ENCODE assay signal across 33 mouse cellular contexts in genomic region chr15:18482385-18482784, GRCm38 (mm10).
"Had no signal": no experiment of that assay in that cellular context is flagged by ENCODE, and none has a peak within 500 bp of the region (broad histone marks: within the 10 kb centered on the region; RNA-seq: fewer than 3 reads in every experiment).

No protein-coding gene starts in this region.

- H3K36me3 ChIP-seq: heart, embryonic 12.5 days; heart, embryonic 13.5 days; heart, embryonic 15.5 days; hindbrain, embryonic 10.5 days; hindbrain, embryonic 12.5 days; hindbrain, embryonic 13.5 days; hindbrain, embryonic 15.5 days; intestine, embryonic 15.5 days; kidney, embryonic 15.5 days had no signal

- H3K4me3 ChIP-seq: heart, embryonic 12.5 days; heart, embryonic 13.5 days; heart, embryonic 15.5 days; hindbrain, embryonic 10.5 days; hindbrain, embryonic 12.5 days; hindbrain, embryonic 13.5 days; hindbrain, embryonic 15.5 days; intestine, embryonic 15.5 days; kidney, embryonic 15.5 days; layer of hippocampus, adult 2 months; left cerebral cortex, adult 2 months had no signal

- DNase-seq: heart, postnatal 10 days; heart, postnatal 14 days; heart, postnatal 36 days; heart, postnatal 4 days; kidney, adult 11 months; kidney, adult 18-20 months; kidney, adult 2 months; kidney, adult 8-10 months; kidney, adult 9 months; kidney, postnatal 10 days; kidney, postnatal 14 days; kidney, postnatal 25 days; kidney, postnatal 36 days; kidney, postnatal 4 days; layer of hippocampus, adult 9-11 months; layer of hippocampus, postnatal 36 days had no signal

- H3K4me2 ChIP-seq: heart, embryonic 11.5 days; heart, embryonic 12.5 days; heart, embryonic 13.5 days; heart, embryonic 15.5 days; hindbrain, embryonic 12.5 days; hindbrain, embryonic 13.5 days; hindbrain, embryonic 14.5 days; hindbrain, embryonic 15.5 days; intestine, embryonic 15.5 days; kidney, embryonic 15.5 days had no signal

- H3K27me3 ChIP-seq: heart, embryonic 12.5 days; heart, embryonic 13.5 days; heart, embryonic 15.5 days; hindbrain, embryonic 12.5 days; hindbrain, embryonic 13.5 days; hindbrain, embryonic 15.5 days; intestine, embryonic 15.5 days; kidney, embryonic 15.5 days had no signal

- ATAC-seq: hindbrain, embryonic 16.5 days; hindbrain, postnatal 0 days; intestine, embryonic 15.5 days; intestine, embryonic 16.5 days; intestine, postnatal 0 days had no signal
